Mouse (Mus musculus) cerebellum, adult 11-12 months (tissue): Measurements from ENCODE around the gene Rpp14.

ENCODE experiments used
- DNase-seq: peaks from one replicate; pipeline ENCODE4 v3.0.0; 2022

Rpp14 gene

DNA sequence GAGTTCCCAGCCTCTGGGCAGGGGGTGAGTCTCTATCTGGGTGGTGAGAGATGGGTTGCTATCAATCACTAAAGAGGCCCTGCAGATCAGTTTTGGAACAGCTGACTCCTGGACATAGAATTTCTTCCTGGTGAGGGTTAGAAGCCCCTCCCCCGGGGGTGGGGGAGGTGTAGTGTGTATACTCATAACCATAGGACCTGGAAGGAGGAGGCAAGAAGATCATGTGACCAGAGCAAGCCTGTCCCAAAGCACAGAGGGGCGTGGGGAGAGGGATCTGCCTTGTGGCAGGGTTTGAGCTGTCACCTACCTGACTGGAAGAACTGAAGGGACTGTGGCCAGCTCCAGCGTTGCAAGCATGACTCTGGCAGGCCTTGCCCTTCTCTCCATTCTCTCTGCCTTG is 18.1 kb upstream of the Rpp14 start:
- DNase-seq = no peak

DNA sequence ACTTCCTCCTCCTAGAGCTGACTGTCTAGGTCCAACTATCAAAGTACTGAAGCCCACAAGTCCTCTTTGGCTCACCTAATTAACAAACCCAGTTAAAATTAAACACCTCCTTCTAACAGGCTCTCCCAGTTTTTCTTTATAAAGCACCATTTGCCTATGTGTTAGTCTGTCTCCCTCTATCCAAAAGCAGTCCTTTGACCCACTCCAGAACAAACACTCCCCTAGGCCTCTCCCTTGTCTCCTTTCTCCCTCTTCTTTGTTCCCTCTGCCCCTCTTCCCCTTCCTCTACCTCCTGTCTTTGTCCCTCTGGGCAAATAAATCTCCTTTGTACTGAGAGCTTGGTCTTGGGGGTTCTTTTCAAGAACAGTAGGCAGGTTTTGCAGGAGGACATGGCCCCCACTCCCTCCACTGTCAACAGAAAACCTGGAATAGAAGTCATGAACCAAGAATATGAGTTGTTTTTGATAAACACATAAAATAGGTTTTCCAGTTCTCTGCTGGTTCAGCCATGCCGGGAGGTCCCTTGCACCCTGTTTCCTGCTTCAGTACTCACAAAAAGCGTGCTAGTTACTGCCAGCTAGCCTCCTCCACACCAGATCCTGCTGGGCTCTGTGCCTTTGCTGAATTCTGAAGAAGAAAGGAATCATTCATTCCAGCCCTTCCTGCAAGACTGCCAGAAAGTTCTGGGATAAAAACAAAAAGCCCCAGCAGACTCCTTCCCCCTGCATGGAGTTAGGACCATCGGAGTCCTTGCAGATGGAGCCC is 17.4 kb upstream of the Rpp14 start:
- no peak for DNase-seq

DNA sequence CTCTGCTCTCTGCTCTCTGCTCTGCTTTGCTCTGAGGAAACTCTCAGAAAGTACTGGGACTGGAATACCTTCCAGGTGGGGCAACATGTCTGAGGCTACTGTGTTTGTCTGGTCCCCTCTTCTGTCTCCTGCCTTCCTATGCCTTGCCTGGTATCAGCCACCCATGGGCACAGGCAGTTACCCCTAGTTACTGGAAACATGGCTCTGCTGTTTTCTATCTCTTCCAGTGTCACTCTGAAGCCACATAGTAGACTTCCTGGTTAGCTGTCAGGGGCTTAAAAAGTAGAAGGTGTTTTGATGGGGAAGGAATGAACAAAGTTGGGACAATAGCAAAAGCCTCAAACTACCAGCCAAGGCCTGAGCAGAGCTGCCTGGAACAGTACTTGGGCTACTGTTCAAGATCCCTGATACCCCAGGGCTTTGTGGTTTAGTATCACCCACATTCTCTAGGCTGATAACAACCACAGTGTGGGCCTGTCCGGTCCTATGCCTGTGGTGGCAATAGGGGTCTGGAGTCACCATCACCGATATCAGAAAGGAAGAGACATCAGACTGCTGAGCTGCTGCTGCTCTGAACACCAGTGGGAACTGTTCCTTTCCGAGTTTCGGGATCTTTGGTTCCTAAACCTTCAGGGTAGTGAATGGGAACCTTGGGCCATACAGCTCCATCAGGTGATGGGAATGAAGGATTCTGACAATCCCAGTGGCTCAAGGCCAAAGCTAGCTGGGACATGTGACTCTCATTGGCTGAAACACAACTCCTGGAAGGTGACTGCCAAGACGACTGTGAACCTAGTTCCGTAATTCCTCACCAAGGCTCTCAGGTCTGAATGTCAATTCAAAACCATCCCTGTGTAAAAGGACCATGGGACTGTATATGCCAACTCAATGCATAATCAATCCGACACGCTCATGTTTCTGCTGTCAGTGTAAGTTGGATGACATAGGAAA is 16.1 kb upstream of the Rpp14 start:
- no peak for DNase-seq

DNA sequence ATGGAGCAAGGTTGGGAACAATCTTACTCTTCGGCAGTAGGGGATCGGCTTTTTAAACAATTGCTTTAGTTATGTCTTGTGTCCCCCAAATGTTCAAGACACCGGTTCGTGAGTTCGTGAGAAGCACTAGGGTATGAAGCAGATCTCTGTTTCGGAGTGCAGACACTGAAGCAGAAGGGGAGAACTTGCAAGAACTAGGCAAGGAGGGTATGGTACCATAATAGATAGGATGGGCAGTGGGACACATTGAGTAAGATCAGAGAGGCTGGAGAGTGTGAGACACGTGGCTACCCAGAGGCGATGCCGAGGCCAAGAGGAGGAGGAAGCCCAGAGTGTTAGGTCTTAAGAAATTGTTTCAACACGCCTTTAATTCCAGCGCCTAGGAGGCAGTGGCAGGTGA is 551 bp downstream of the Rpp14 start:
- no peak for DNase-seq

DNA sequence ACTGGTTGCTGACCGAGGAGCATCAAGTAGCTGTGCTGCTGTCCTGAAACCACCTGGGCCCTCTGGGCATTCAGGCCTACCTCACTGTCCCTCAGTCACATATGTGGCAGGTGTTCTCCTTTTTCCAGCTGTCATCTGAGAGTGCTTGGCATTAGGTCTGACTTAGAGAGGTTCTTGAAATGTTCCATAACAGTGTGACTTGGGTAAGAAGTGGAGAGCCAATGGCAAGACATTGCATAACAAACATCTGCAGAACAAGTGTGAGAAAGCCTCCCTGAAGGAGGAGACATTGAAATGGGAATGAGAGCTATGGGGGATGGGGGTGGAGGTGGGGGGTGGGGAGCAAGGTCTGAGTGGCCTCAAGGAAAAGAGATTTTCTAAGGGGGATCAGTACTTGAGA is 2.8 kb downstream of the Rpp14 start:
- DNase-seq = no peak

DNA sequence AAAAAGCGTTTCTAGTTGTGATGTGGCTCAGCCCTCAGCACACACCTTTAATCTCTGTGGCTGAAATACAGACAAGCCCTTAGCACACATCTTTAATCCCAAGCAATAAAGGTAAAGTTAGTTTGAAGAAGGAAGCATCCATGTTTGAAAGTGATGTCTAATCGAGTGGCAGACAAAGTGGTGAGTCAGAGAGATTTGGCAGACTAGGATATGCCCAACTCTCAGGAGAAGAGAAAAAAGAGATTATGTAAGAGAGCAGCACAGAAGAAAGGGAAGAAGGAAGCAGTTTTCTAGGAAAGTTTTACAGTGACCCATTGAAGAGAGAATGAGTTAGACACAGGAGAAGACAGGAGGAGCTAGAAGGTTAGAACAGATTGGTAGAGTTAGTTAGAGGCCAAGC is 8.8 kb downstream of the Rpp14 start:
- no peak for DNase-seq

DNA sequence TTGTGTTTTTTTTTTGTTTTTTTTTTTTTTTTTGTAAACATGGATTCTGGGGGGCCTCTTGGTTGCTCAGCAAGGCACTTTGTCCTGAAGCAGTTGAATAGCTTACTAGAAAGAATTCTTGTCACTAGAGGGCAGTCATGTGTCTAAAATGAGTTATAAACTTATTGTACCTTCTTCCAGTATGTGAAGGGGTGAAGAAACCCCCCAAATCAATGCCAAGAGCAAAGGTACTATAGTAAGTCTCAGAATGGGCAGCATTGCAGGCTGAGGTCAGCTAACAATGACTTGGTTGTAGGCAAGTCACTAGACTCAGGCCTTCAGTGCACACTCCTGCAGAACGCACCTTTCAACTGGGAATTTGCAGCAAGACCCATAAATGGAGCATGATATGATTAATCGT is 12.4 kb downstream of the Rpp14 start:
- no peak for DNase-seq

DNA sequence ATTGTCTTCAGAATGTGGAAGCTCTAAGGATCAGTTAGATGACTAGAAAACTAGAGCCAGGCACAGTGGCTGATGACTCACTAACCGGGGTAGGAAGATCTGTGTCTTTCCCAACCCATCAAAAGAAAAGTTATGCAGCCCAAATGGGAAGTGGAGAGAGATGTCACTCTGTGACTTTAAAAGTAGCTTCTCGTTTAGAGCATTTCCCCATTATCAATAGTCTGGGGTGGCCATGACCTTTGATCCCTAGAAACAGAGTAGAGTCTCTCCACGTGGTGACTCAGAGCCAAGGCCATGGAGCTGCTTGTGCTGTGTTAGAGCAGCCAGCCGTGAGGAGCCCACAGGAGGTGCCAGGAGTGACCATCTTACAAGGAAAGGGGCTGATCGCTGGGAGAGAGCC is 13.3 kb downstream of the Rpp14 start:
- no peak for DNase-seq

DNA sequence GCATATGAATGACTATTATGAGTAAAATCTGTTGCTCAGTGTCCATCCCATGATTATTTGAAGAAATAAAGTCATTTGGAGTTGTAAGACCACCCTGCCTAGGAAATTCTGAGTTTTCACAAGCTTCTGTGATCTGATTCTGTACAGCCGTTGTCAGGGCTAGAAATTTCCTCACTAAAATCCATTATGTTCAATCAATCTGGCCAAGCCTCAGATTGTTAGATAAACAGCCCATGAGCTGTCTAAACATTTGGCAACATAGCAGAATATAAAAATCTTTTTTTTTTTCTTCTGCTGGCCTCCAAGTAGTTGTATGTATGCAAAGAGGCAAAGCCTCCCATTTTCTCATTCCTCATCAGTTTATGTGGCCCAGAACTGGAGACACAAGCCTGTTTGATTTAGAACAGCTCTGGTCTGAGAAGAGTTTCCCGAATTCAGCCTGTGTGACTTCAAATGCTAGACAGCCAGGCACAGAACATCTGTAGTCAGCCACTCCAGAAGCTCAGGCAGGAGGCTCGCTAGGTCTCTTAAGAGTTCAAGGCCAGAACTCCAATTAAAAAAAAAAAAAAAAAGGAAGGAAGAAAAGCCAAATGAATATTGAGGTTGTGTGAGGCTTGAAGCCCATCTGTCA is 14.9 kb downstream of the Rpp14 start:
- DNase-seq = no peak

DNA sequence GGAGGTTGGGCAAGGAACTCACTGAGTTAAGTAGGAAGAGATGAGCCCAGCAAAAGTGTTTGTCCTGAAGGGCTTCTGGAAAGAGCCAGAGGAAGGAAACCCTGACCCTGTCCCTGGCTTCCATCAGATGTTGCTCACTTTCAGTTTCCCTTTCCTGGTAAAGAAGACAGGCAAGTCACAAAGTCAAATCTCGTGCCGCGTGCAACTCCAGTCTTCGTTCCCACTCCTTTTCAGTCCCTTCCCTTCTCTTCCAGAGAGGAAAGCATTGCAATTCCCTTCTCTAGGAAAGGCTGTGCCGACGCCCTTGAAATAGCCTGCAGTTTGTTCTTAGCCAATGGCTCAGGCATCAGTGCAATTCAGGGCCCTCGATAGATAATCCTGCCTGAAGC is 15.4 kb downstream of the Rpp14 start:
- DNase-seq = no peak

DNA sequence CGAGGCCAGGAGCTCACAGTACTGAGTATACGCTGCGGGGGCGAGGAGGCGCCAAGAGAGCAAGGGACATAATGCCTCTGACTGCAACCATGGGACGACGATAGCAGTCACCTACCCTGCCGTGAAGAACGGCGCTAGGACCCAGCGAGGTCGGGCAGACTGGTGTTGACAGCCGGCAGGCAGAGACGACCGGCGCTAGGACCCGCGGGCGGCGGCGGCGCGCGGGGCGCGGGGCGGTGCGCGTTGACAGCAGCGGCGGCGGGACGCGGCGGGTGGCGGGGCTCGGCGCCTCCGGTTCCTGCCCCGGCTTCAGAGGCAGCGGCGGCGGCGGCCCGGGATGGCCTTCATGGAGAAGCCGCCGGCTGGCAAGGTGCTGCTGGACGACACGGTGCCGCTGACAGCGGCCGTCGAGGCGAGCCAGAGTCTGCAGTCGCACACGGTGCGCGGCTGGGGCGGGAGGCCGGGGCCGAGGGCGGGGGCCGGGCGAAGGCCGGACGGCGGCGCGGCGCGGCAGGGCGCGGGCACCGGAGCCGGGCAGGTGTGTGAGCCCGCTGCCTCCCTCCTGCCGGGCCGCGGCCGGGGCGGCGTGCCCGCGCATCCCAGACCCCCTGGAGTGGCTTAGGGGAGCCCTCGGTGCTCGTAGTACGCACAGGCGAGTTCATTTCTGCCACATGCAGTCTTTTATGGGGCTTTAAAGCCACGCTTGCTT is 18.0 kb downstream of the Rpp14 start, which contains the start of gene Pxk:
Gene Pxk (plus strand): TSS at position 234 of the 709 bp plus-strand sequence.
- peak; percentile 93 for DNase-seq

DNA sequence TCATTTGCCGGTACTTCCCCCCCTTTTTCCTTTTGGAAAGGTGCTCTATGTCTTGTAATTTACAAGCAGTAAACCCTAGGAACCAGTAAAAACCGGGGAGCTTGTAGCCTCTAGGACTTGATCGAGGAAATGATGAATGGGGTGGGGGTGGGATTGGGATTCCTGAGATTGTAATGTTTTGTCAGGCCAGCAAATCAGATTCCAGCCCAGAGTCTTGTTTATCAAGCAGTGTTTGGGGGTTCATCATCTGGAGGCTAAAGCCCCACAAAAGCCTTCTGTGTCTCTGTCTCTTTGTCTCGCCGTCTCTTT is 18.5 kb downstream of the Rpp14 start:
- no peak for DNase-seq

DNA sequence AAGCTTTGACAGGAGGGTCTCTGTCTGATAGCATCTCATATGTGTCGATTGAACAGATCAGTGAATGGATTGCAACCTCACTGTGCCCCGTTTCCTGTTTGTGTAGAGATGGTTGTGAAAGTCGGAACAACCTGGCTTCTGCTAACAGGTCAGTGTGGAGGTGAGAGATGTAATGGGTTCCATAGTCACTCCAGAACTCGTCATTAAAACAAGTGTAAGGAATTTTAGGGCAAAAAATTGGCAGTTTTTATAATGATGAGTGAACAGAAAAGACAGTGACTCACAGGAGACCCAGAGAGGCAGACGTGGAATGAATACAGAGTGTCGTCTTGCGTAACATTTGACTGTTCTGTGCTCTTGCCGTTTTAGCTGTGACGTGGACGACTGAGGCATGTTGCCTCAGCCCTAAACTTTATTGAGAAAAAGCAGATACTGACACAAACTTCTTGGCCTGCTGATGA is 19.4 kb downstream of the Rpp14 start:
- DNase-seq = no peak

DNA sequence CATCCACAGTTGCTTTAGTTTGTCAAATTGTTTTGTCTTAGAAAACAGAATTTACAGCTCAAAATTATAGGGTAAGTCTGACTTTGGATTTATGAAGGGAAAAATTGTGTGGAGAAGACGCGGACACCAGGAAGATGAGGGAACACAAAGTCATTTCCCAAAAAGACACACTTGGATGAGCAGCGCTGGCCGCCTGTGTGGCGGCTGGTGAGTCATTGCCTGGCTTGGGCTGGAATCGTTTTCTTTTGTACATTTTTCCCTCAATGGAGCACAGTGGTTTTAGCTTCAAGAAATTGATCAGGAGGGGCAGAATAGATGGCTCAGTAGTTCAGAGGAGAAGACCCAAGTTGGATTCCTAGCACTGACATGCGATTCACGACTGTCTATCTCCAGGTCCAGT is 21.7 kb downstream of the Rpp14 start:
- no peak for DNase-seq

DNA sequence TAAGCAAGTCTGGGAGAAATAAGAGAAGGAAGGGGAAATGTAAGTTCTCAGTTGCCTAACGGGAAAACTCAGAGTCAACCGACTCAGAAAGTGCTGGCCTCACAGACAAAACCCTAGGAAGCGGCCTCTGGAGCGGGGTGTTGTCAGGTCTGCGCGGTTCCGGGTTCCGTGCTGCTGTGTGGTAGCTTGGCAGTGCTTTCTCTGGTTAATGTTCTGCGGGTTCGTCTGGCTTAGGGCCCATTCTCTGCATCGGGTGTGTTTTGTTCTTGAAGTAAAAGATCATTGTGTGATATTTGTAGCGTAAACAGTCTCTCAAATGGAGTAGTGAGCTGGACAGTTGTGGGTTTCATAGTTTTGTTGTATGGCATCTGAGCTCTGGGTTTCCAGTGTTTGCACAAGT is 22.5 kb downstream of the Rpp14 start:
- DNase-seq = no peak

DNA sequence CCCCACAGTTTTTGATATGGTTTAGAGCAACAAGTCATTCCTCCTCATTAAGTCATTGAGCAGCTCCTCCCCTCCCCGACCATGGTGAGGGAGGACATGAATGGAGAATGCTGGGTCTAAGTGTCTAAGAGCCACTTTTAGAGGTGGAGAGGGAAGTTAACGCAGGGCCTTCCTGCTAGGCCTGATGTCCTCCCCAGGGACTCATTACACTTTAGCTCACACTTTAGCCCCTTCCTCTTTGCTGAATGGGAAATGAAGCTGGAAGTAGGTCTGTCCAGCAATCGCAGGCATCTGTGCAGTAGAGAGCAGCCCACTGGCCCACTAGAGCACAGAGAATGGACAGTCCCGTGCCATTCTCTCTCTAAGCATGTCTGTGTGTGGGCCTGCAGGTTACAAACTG is 27.9 kb downstream of the Rpp14 start:
- no peak for DNase-seq

DNA sequence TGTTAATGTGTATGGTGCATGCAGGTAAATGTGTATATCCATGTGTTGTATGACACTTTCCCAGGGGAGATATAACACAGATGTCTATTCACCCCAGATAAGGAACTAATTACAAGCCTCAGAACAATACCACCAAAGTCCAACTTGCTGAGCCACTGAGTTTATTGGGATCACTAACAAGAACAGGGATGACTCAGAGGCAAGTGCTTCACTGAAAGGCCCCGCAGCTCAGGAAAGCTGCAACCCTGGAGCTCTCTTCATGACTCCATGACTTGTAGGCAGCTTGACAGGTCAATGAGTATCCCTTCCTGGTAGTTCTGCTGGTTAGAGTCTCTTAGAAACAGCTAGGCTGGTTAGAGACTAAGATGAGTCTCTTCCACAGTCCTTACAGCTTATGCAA is 28.8 kb downstream of the Rpp14 start:
- DNase-seq = no peak

DNA sequence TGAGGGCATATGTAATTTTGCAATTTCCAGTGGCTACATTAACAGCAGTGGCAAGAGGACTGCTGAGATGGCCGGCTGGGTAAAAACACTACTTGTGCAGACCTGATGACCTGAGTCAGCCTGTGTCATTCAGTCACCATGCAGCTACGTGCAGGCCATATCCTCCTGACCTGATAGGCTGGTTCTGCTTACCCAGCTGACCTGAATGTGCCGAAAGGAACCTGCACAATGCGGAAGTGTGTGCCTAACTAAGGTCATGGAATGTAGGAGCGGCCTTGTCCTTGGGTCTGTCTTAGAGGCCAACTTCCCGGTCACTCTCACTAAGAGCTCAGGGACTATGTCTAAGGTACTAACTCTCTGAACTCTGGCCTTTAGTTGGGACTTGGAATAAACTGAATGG is 31.4 kb downstream of the Rpp14 start:
- DNase-seq = no peak

DNA sequence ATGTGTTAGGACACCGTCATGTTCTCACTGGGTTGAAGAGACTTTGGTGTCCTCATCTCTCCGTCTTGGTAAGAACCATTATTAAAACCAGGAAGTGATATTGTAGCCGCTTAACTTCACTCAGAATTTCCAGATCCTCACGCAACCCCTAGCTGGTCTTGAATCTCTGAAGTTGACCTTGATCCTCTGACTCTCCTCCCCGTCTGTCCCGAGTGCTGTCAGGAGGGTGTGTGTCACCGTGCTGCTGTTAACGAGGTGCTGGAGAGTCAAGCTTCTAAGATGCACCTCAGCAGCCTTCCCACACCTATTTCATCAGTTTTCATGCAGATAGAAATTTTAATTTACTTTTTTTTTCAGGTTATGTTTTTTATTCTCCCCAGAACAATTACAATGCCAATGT is 31.9 kb downstream of the Rpp14 start:
- DNase-seq = no peak

DNA sequence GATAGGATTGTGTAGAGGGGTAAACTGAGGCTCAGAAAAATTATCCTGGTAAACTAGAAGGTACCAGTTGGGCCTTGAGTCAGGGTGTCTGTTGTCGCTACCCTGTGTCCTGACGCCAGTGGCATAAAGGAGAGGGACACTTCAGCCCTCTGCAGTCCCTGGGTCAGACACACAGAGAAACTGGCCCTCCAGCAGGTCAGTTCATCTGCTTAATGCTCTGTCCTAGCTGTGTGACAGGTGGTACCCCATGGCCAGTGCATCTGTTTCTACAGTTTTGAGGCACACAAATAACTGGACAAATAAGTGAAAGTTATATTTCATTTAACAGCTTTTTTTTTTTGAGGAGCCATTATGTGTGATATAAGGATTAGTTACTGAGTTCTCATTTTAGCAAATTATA is 33.4 kb downstream of the Rpp14 start:
- DNase-seq = peak; percentile 38

DNA sequence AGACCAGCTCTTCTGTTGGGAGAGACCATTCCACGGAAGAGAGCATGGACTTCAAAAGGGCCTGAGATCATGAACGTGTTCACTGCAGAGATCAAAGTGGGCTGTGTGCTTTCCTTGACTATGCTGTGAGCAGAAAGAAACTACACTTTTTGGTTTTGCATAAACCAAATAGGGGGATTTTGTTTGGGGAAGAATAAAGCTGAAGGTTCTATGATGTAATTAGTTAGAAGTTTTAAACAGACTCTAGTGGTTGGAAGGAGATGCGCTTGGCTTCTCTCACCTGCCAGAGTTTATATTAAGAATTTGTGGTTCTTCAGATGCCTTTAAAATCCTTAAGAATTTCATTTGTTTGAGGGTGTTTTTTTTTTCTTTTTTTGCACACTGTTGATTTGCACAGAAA is 34.1 kb downstream of the Rpp14 start:
- DNase-seq = no peak

DNA sequence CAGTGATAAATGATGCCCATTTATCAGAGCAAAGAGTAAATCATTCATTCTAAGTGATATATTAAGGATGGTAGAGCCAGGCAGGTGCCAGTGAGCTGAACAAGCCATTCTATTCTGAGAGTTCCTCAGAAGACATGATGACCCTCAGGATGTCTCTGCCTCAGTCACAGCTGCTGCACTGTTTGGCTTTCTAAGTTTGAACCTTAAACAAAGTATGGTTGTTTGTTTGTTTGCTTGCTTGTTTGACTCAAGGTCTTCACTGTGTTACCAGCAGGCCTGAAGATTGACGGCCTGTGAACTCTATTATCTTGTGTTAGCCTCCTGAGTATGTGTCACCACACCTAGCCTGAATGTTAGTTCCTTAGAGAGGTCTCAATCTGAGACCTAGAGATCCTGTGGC is 34.6 kb downstream of the Rpp14 start:
- no peak for DNase-seq

DNA sequence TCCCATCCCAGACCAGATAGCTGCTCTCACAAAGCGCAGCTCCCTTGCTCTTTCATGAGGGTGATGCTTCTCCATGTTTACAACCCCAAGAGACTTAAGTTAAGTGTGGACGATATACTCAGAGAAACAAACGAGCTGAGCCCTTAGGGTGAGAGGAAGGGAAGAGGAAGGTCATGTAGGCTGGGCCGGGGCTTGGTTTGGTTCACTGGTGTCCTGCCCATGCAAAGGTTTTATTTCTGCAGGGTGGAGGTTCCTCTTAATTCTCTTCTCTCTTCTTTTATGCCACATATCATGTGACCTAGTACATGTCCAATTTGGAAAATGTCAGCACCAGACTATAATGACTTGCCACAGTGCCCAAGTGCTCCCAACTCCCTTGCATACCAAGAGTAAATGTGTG is 35.6 kb downstream of the Rpp14 start:
- DNase-seq = no peak
